Mouse (Mus musculus) liver, embryonic 11.5 days (tissue): ENCODE data around the gene Grb10. TPM values are rescaled to one million over a fixed set of nuclear protein-coding genes. Genes with fewer than 3 reads are reported as not detected.

Experiments used
- ATAC-seq: fragments of 200-750 bp; cut with Nextera tagmentation; replicated peaks from 2 replicates; pipeline ENCODE4 v1.8.0; 2017; ENCODE audit warnings: moderate number of reproducible peaks, mild to moderate bottlenecking, moderate TSS enrichment, moderate library complexity; ENCODE audit not compliant: low FRiP score
- DNase-seq: peaks from one replicate; pipeline ENCODE4 v3.0.0-alpha.2; 2017; ENCODE audit warnings: low spot score
- H3K27ac ChIP-seq: fragments of 300-500 bp; sonication (generic); 2 replicates; pipeline ENCODE4 v1.5.1; 2014; ENCODE audit warnings: mild to moderate bottlenecking, low read depth, low read length, control low read depth
- H3K27me3 ChIP-seq: fragments of 300-500 bp; sonication (generic); replicated peaks from 2 replicates; pipeline ENCODE4 v1.6.1; 2014; ENCODE audit warnings: low read length, mixed read lengths; ENCODE audit not compliant: control insufficient read depth, insufficient read depth
- H3K36me3 ChIP-seq: fragments of 300-500 bp; sonication (generic); 2 replicates; pipeline ENCODE4 v1.6.1; 2014; ENCODE audit warnings: mild to moderate bottlenecking, low read length, moderate library complexity, mixed read lengths; ENCODE audit not compliant: control insufficient read depth, insufficient read depth
- H3K4me1 ChIP-seq: fragments of 300-500 bp; sonication (generic); replicated peaks from 2 replicates; pipeline ENCODE4 v1.6.1; 2014; ENCODE audit warnings: low read length, mixed read lengths; ENCODE audit not compliant: control insufficient read depth, insufficient read depth
- H3K4me2 ChIP-seq: fragments of 300-500 bp; sonication (generic); 2 replicates; pipeline ENCODE4 v1.6.1; 2014; ENCODE audit warnings: mild to moderate bottlenecking, control low read depth, moderate library complexity
- H3K4me3 ChIP-seq: fragments of 300-500 bp; sonication (generic); 2 replicates; pipeline ENCODE4 v1.5.1; 2014; ENCODE audit warnings: low read depth, low read length, control low read depth
- H3K9ac ChIP-seq: fragments of 300-500 bp; sonication (generic); 2 replicates; pipeline ENCODE4 v1.6.1; 2014; ENCODE audit warnings: low read depth, low read length, control low read depth
- H3K9me3 ChIP-seq: fragments of 300-500 bp; sonication (generic); 2 replicates; pipeline ENCODE4 v1.6.1; 2016; ENCODE audit warnings: low read length, inconsistent platforms, mixed read lengths; ENCODE audit not compliant: control insufficient read depth
- WGBS: fragments of 180-500 bp; shearing (Covaris S2); extraction: QIAGEN DNeasy Blood & Tissue Kit; methylation state at CpG from one replicate; pipeline ENCODE4 v1.1.7; 2014; 5-methylcytosine and 5-hydroxymethylcytosine counted together
- polyA plus RNA-seq: library from polyadenylated mRNA; unstranded; fragments of >200 nt; fragmentation: Nextera tagmentation; extraction: Ambion mirVana; gene quantifications from 2 replicates; pipeline ENCODE4 v1.2.1, GENCODE M21; 2014

The Grb10 gene
- polyA plus RNA-seq, 1 experiment from 2014 or later: 195 TPM

DNA sequence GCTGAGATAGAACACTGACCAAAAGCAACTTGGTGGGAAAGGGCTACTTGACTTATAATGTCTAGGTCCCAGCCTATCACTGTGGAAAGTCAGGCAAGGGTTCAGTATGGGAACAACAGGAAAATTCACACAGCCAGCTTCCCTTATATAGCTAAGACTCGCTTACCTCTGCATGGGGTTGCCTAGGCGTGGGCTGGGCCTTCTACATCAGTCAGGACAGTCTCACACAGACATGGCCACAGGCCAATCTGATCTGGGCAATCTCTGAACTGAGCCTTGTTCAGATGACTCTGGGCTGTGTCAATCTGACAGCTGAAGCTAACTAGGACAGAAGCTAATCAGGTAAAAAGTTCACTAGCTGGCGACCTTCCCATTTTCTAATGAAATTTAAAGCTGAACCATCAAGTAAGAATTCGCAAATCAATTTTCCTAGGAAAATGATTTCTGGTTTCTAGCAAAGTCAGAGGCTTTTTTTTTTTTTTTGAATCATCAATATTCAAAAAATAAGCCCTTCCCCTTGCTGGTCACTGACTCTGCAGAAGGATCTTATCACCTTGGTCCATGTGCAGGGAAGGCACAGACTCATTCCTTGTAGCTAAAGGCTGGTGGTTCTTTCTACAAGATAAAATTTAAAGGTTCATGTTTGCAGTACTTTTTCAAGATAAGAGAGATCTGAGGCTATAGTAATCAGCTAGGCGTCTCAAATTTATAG, 76.4 kb downstream of the Grb10 start:
- H3K27me3 ChIP-seq: no peaks in the 10 kb centered on the region
- WGBS: 47% methylated on average over 5 of the region's 5 CpGs
- DNase-seq: peak; percentile 30
- peak overlapping the region; percentile 42; the same call in 1 of the 2 replicates for H3K27ac ChIP-seq
- H3K4me2 ChIP-seq: 0 out of 2 replicates have a peak overlapping the region, but pooled peaks have one; percentile 22
- H3K36me3 ChIP-seq: no peaks in the 10 kb centered on the region; the same call in none of the 2 replicates
- H3K4me3 ChIP-seq: no peak overlapping the region
- no peaks in the 10 kb centered on the region for H3K9me3 ChIP-seq
- ATAC-seq: peak; percentile 67
- H3K4me1 ChIP-seq: peaks cover 43% of the 10 kb centered on the region
- H3K9ac ChIP-seq: no peak overlapping the region

DNA sequence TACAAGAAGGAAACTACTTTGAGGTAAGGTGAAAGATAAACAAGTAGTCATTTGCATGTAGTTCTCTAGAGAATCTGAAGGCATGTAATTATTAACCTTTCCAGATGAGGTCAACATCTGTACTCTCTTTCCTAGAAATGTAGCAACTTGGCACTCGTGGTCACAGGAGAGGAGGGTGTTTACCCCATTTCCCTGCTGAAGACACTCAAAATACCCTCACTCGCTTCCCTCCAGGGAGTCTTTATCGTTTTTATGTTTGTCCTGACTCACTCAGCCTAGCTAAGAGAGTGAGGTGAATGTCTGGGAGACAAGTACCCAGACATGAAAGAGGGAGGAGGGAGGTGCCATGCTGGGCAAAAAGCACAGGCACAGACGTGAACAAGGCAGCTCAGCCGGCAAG, 77.6 kb downstream of the Grb10 start:
- no peak overlapping the region for H3K9ac ChIP-seq

DNA sequence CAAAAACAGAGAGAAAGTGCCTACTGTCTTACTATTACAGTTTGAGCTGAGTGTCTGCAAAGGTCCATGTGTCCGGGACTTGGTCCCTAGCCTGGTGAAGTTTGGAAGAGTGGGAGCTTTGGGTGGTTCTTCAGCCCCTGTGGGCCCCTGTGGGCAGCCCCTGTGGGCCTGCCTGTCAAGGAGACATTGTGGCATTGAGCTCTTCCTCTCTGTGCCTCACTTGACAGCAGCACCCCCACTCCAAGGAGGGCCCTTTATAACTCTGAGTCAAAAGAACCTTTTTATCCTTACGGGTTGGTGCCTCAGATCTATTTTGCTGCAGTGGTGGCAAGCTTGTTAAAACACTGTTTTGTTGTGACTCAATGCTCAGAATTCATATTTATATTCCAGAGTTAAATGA, 78.3 kb downstream of the Grb10 start:
- DNase-seq: no peak
- Histone ChIP-seq H3K27ac (no peak overlapping the region), H3K4me3 (no peak overlapping the region), H3K4me2 (no peak overlapping the region), H3K9me3 (no peaks in the 10 kb centered on the region), H3K36me3 (no peaks in the 10 kb centered on the region; the same call in none of the 2 replicates), H3K27me3 (no peaks in the 10 kb centered on the region), H3K4me1 (peaks cover 31% of the 10 kb centered on the region), H3K9ac (no peak overlapping the region)
- ATAC-seq: no peak
- WGBS: 78% methylated on average over 2 of the region's 2 CpGs

More for the DNA sequence above, 77.6 kb downstream of the Grb10 start:
- H3K4me3 ChIP-seq: no peak overlapping the region
- WGBS: 47% methylated on average over 5 of the region's 5 CpGs
- H3K27ac ChIP-seq: no peak overlapping the region
- no peak overlapping the region for H3K4me2 ChIP-seq
- ATAC-seq (no peak), DNase-seq (no peak)
- peaks cover 35% of the 10 kb centered on the region for H3K4me1 ChIP-seq
- no peaks in the 10 kb centered on the region for H3K9me3 ChIP-seq
- no peaks in the 10 kb centered on the region; the same call in none of the 2 replicates for H3K36me3 ChIP-seq
- H3K27me3 ChIP-seq: no peaks in the 10 kb centered on the region

DNA sequence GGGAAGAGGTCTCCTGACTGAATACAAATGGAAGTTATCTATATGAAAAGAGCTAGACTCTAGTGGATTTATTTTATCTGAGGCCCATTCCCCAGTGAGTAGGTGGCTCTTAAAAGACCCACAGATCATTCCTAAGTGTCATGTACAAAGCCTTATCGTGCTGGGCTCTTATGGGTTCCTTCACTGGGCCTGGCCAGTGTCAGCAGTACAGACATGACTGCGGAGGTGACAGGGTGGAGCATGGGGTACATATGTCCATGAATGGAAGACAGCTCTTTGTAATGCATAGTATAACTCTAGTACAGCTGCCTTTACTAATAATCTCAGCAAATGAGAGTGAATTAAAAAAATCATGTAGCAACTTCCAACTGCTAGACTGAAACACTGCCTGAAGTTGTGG, 80.0 kb downstream of the Grb10 start:
- no peak for ATAC-seq

GRCm38 (mm10) chr11:11958061-11958361, 80.5 kb downstream of the Grb10 start:
- 82% methylated on average over 2 of the region's 2 CpGs for WGBS
- Histone ChIP-seq H3K36me3 (peaks cover 2% of the 10 kb centered on the region; the same call in 1 of the 2 replicates), H3K27ac (no peak overlapping the region), H3K9ac (no peak overlapping the region), H3K9me3 (no peaks in the 10 kb centered on the region), H3K4me1 (peaks cover 13% of the 10 kb centered on the region), H3K4me2 (no peak overlapping the region), H3K4me3 (no peak overlapping the region), H3K27me3 (no peaks in the 10 kb centered on the region)
- ATAC-seq: no peak
- no peak for DNase-seq

More for the DNA sequence above, 80.0 kb downstream of the Grb10 start:
- H3K4me3 ChIP-seq: no peak overlapping the region
- H3K4me2 ChIP-seq: no peak overlapping the region
- peaks cover 18% of the 10 kb centered on the region for H3K4me1 ChIP-seq
- 60% methylated on average over 2 of the region's 2 CpGs for WGBS
- H3K27ac ChIP-seq: no peak overlapping the region
- no peak overlapping the region for H3K9ac ChIP-seq
- H3K9me3 ChIP-seq: no peaks in the 10 kb centered on the region
- peaks cover 2% of the 10 kb centered on the region for H3K36me3 ChIP-seq
- no peak for DNase-seq
- H3K27me3 ChIP-seq: no peaks in the 10 kb centered on the region

DNA sequence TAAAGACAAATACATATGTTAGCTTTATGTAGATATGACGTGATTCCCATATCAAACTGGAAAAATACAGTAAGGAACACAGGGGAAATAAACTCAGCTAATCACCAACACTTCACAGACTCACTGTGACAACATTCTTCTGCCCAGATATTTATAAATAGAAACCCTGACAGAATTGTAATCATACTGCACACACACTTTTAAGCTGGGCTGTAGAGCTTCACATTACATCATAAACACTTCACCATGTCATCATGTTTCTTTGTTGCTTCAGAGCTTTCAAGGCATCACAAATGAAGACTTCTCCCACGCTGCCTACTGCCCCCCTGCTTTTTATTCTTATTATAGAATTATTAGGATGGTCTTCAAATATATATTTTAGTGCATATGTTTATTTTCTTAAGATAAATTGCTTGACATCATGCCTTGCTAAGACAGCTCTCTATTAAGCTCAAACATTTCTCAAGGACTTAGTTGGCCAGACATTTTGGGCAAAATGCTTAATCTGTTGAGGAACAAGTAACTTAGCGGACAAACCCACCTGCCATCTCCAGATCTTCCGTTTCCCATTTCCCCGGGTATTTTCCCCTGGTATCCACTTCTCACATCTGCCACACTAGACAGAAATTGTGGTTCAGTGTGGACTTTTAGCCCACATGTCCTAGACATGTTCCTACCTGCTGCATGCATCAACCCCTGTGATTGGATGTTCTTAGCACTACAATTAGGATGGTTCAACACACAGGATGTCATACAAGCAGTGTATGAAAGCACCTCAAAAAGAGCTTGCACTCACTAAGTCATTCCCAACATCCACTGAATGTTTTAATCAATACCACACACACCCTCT, 81.0 kb downstream of the Grb10 start:
- H3K4me3 ChIP-seq: no peak overlapping the region
- ATAC-seq (no peak), DNase-seq (no peak)
- WGBS: 86% methylated on average over 5 of the region's 5 CpGs
- H3K36me3 ChIP-seq: peaks cover 2% of the 10 kb centered on the region; the same call in 1 of the 2 replicates
- no peak overlapping the region for H3K4me2 ChIP-seq
- peaks cover 9% of the 10 kb centered on the region for H3K4me1 ChIP-seq
- no peak overlapping the region for H3K27ac ChIP-seq
- H3K9ac ChIP-seq: no peak overlapping the region
- no peaks in the 10 kb centered on the region for H3K27me3 ChIP-seq
- H3K9me3 ChIP-seq: no peaks in the 10 kb centered on the region

DNA sequence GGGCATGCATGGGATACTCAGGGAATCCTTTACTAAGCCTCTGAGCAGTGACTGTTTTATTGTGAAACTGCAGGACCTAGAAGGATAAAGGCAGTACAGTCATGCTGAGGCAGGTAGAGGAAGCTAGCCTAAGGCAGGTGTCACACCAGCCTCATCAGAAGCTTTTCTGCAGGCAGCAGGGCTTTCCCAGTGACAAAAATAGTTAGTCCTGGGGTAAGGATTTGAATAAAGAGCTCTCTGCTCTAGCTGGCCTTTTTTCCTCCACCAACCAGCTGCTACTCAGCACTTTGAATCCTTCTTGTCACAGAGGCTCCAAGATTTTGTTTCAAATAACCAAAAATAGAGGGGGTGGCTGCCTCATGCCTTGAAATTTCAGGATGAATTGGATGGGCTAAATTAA, 82.7 kb downstream of the Grb10 start:
- no peak overlapping the region for H3K27ac ChIP-seq

DNA sequence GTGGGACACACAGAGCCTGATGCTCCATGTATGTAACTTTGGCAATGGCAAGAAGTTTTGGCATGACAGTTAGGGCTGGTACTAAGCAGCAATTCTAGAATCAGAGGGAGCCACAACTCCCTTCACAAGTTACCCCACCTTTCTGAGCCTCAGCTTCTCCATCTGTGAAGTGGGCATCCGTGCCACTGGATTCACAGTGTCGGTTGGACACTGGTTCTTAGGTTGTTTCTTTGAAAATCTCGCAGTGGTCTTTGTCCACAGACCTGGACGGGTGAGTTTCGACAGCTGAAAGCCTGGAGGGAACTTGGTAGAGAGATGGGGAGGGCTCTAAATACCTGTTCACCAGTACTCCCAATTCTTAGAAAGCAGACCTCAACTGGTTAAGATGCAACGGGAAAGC, 83.9 kb downstream of the Grb10 start:
- Histone ChIP-seq H3K9me3 (no peaks in the 10 kb centered on the region), H3K36me3 (peaks cover 14% of the 10 kb centered on the region), H3K4me2 (no peak overlapping the region), H3K9ac (no peak overlapping the region), H3K4me3 (no peak overlapping the region), H3K4me1 (no peaks in the 10 kb centered on the region), H3K27me3 (no peaks in the 10 kb centered on the region), H3K27ac (no peak overlapping the region)
- 86% methylated on average over 6 of the region's 6 CpGs for whole genome bisulfite sequencing
- ATAC-seq (no peak), DNase-seq (no peak)

More for the DNA sequence above, 82.7 kb downstream of the Grb10 start:
- peaks cover 10% of the 10 kb centered on the region for H3K36me3 ChIP-seq
- no peak overlapping the region for H3K9ac ChIP-seq
- no peak overlapping the region for H3K4me2 ChIP-seq
- H3K9me3 ChIP-seq: no peaks in the 10 kb centered on the region
- H3K4me1 ChIP-seq: no peaks in the 10 kb centered on the region
- H3K4me3 ChIP-seq: no peak overlapping the region
- ATAC-seq (no peak), DNase-seq (no peak)
- H3K27me3 ChIP-seq: no peaks in the 10 kb centered on the region

- no peaks in the 10 kb centered on the region for H3K27me3 ChIP-seq
- H3K36me3 ChIP-seq: peaks cover 14% of the 10 kb centered on the region
- no peak overlapping the region for H3K9ac ChIP-seq
- DNase-seq (no peak), ATAC-seq (no peak)
- WGBS: 86% methylated on average over 4 of the region's 4 CpGs
- H3K9me3 ChIP-seq: no peaks in the 10 kb centered on the region
- no peak overlapping the region for H3K4me3 ChIP-seq
- no peak overlapping the region for H3K27ac ChIP-seq
- peaks cover 2% of the 10 kb centered on the region for H3K4me1 ChIP-seq
- no peak overlapping the region for H3K4me2 ChIP-seq
These were observed 84.4 kb downstream of the Grb10 start for GRCm38 (mm10) chr11:11954115-11954438.
